Mouse (Mus musculus) gastrocnemius, adult 2 months (tissue): Measurements from ENCODE around the gene Gm10260. TPM values are rescaled to one million over a fixed set of nuclear protein-coding genes. Genes with fewer than 3 reads are reported as not detected.

Experiments used
- DNase-seq: peaks from one replicate; pipeline ENCODE4 v3.0.0; 2022
- H3K27ac ChIP-seq: fragments of 200-600 bp; 2 replicates; pipeline ENCODE4 v1.8.1; 2022; ENCODE audit warnings: mild to moderate bottlenecking
- H3K4me3 ChIP-seq: fragments of 200-600 bp; 2 replicates; pipeline ENCODE4 v1.8.1; 2022; ENCODE audit warnings: mild to moderate bottlenecking, moderate library complexity
- CTCF ChIP-seq: fragments of 200-600 bp; IDR thresholded peaks from 2 replicates; pipeline ENCODE4 v1.8.1; 2022; ENCODE audit warnings: antibody characterized with exemption, mild to moderate bottlenecking, moderate library complexity
- intact Hi-C: fragments of 180-260 bp; cut with DNase I; formaldehyde crosslinking; loops from one replicate; pipeline ENCODE4 v1.15.1; 2025
- total RNA-seq, 2 experiments: library from RNA; stranded (reverse); gene quantifications; 2 replicates each; pipeline ENCODE4 v1.2.3; 2021

Gm10260 gene
- total RNA-seq, 2 experiments from 2014 or later, result 109 to 126 TPM

DNA sequence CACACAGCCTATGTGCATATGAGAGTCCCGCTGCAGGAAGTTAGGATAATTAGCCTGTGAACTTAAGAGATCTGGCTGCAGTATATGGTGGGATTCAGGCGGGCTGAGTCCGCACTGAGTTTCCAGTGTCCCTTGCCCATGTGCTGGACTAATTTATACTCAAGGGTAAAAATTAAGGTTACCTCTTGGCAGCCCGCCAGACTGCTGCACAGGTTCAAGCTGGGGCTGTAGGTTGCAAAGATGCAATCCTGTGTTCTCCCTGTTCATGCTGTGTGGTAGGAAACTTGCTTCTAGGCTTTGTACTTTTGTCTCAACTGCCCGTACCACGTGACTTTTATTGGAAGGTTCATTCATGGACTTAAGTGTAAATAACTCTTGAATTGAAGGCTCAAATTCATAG lies 3.0 kb upstream of the Gm10260 start:
- Histone ChIP-seq H3K4me3 (no peak overlapping the region), H3K27ac (no peak overlapping the region)
- DNase-seq, result no peak
- intact Hi-C loops, result no loop called here
- no peak for TF ChIP-seq CTCF

DNA sequence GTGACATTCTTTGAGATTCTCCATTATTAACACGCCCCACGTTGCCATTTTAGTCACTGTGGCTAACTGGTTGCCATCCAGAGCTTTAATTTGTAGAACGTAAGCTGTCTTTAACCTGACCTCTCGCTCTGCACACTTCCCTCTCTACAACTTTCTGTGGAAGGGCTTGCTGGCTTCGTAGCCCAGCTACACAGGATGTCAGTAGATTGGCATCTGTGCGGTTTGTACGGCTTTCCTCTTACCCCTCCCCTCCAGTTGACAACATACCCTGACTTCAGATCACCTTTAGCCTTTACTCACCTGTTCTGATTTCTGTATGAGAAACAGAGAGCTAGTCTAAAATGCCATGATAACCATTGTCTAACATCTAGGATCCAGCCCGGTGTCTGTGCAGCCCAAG lies 1.7 kb upstream of the Gm10260 start:
- TF ChIP-seq CTCF, result no peak
- intact Hi-C loops, result no loop called here
- DNase-seq, result no peak

DNA sequence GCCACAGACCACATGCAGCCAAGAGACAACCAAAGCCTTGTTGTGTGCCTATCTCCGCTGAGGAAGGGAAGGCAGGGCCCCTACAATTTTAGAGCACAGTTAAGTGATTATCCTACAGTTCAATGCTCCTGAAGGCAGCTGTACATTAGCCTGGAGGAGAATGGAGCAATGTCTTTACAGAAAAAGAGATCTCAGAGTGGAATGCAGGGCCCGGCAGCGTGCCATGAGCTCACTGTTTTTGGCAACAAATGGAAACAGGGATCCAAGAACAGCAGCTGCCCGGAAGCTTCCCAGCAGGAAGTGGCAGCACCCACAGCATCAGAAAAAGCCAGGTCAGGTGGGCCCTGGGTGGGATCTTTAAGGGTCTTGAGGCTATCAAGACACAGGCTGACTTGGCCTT lies 3.4 kb downstream of the Gm10260 start:
- peak; percentile 41 for DNase-seq
- TF ChIP-seq CTCF, result no peak
- no peak overlapping the region for H3K27ac ChIP-seq
- intact Hi-C loops, result no loop called here
- H3K4me3 ChIP-seq, result no peak overlapping the region

More for the DNA sequence above, 1.7 kb upstream of the Gm10260 start:
- Histone ChIP-seq H3K27ac (no peak overlapping the region), H3K4me3 (no peak overlapping the region)

DNA sequence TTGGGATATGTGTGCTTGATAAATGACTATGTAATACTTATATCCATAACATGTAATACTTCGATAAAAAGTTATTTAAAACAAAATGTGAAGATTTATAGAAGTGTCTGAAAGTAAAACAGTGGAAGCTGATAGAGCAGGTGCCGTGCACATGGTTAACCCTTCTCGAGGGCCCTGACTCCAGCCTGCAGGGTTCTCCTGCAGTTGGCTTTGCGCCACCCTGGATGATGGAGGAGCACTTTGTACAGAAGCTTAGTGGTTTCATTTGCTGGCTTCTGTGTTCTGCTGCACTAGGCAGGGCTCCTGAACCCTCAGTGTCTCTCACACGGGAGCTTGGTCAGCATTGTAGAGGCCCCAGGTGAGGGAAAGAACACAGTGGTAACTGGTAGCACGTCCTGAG lies 4.3 kb downstream of the Gm10260 start:
- H3K27ac ChIP-seq, result no peak overlapping the region
- no peak for TF ChIP-seq CTCF
- no peak overlapping the region for H3K4me3 ChIP-seq
- intact Hi-C loops, result no loop called here
- no peak for DNase-seq

- DNase-seq, result no peak
- TF ChIP-seq CTCF, result no peak
- Histone ChIP-seq H3K27ac (no peak overlapping the region), H3K4me3 (no peak overlapping the region)
- intact Hi-C loops, result no loop called here
Observed at GRCm38 (mm10) chr13:97750851-97751381, 9.5 kb downstream of the Gm10260 start.

- no peak for DNase-seq
- Histone ChIP-seq H3K27ac (no peak overlapping the region), H3K4me3 (no peak overlapping the region)
- intact Hi-C loops, result no loop called here
- TF ChIP-seq CTCF, result no peak
Observed at GRCm38 (mm10) chr13:97747037-97747860, 13.2 kb downstream of the Gm10260 start.

GRCm38 (mm10) chr13:97744669-97745068 lies 15.8 kb downstream of the Gm10260 start:
- intact Hi-C loops, result no loop called here
- Histone ChIP-seq H3K4me3 (no peak overlapping the region), H3K27ac (no peak overlapping the region)
- no peak for TF ChIP-seq CTCF
- no peak for DNase-seq

DNA sequence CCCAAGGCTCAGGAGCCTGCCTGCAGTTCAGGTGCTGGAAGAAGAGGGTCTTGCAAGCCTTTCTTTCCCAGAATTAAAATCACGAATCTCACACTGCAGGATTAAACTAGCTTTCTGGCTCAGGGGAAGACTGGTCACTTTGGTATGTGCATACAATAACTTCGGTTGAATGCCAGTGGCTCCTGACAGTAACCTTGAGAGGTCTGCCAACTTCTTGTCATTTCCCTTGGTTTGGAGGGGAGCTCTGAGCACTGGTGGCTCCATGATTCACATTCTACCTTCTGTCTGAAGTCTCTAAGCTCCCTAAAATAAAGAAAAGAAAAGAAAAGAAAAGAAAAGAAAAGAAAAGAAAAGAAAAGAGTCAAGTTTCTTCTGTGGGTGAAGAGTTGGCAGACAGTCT lies 16.4 kb downstream of the Gm10260 start:
- Histone ChIP-seq H3K4me3 (no peak overlapping the region), H3K27ac (no peak overlapping the region)
- no peak for DNase-seq
- intact Hi-C loops, result no loop called here
- no peak for TF ChIP-seq CTCF

- no peak for TF ChIP-seq CTCF
- Histone ChIP-seq H3K4me3 (no peak overlapping the region), H3K27ac (no peak overlapping the region)
- no peak for DNase-seq
- intact Hi-C loops, result no loop called here
Observed at GRCm38 (mm10) chr13:97743229-97743988, 17.0 kb downstream of the Gm10260 start.

DNA sequence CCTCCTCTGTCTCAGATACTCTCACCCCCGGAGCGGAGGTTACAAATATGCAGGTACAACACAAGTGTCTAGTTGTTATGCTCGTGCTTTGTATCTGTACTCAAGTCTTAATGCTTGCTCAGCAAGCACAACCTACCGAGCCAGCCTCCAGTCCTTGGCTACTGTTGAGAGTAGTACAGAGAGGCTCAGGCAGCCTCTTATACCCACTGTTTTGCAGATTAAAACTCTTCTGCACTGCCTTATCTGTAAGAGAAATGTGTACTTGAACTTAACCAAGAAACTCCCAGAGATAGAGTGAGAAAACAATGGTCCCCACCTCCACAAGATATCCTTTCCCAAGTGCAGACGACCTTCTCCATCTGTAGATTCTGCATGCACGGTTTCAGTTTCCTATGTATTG lies 24.5 kb downstream of the Gm10260 start:
- TF ChIP-seq CTCF, result no peak
- no peak for DNase-seq
- no peak overlapping the region for H3K27ac ChIP-seq
- no peak overlapping the region for H3K4me3 ChIP-seq
- intact Hi-C loops, result no loop called here

GRCm38 (mm10) chr13:97734760-97735159 lies 25.7 kb downstream of the Gm10260 start:
- intact Hi-C loops, result no loop called here
- no peak for DNase-seq
- H3K4me3 ChIP-seq, result no peak overlapping the region
- no peak for TF ChIP-seq CTCF
- H3K27ac ChIP-seq, result no peak overlapping the region

DNA sequence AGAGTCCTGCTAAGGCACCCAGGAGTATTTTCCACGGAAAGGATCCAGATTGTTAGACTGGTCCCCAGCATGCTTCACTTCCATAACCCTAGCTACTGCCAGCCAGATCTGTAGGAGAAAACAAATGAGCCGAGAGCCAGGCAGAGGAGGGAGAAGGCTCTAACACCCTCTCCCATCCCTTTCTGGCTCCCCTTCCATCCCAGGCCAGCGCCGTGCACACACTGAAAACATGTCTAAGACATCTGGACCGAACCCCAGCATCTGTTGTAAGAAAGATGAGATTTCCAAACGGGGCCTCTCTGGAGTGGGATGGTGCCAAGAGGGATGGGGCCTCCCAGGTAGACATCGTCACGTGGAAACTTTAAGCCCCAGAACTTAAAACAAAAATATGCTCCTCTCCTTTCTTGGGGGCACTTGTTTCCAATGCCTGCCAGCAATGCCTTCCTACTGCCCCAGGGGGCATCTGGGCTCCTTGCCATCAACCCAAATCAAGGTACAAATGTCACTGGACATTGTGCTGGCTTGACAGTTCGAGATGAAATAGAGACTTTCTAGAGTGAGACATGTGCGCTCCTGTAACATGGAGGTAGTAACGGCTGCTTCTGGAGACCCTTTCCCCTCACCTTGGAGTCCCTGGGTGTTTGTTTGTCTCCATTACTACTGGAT lies 35.1 kb downstream of the Gm10260 start:
- Histone ChIP-seq H3K27ac (no peak overlapping the region), H3K4me3 (no peak overlapping the region)
- peak; percentile 25 for DNase-seq
- intact Hi-C loops, result no loop called here
- TF ChIP-seq CTCF, result no peak

- Histone ChIP-seq H3K4me3 (no peak overlapping the region), H3K27ac (no peak overlapping the region)
- TF ChIP-seq CTCF, result no peak
- intact Hi-C loops, result no loop called here
- DNase-seq, result no peak
Observed at GRCm38 (mm10) chr13:97724551-97724950, 35.9 kb downstream of the Gm10260 start.
